Mouse (Mus musculus): Measurements from ENCODE around the gene Bptf. TPM values are rescaled to one million over a fixed set of nuclear protein-coding genes. Genes with fewer than 3 reads are reported as not detected.

The Bptf gene
- polyA plus RNA-seq, 2 experiments, result 38.4 to 49.1 TPM

DNA sequence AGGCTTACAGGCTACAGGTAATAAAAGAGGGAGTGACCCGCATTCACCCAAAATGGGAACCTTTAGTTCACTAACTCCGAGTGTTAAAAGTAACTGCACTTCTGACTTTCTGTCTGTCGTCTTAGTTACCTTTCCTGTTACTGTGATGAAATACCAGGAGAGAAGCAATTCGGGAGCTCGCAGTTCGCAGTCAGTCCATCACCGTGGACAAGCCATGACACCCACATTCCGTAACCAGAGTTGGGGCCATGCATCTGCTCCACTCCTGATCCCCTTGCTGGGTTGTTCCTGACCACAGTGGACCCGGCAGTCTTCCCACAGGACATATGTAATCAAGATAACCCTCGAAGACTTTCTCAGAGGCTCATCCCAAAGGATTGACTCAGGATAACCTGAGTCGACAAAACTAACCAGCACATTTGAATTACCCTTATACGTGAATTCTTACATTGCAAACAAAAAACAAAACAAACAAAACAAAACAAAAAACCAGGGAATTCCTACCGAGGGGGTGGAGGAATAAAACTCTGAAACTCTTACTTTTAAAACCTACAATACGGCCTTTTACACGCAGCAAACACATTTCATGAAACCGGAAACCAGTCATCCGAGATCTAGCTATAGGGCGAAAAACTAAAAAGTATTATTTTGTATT lies 120.1 kb downstream of the Bptf start:
- WGBS, result 24% methylated on average over 18 of the region's 18 CpGs
- Histone ChIP-seq H3K27me3 (ENCODE audit: control insufficient read depth, insufficient read depth, low read length) (no peaks in the 10 kb centered on the region), H3K4me1 (ENCODE audit: control insufficient read depth, insufficient read depth, low read length) (peaks cover 7% of the 10 kb centered on the region), H3K36me3 (ENCODE audit: control insufficient read depth, insufficient read depth, low read length) (no peaks in the 10 kb centered on the region), H3K27ac (replicated peaks; ENCODE audit: low read depth, low read length) (peak overlapping the region; percentile 86), H3K9ac (ENCODE audit: low read depth, low read length, severe bottlenecking) (peak overlapping the region; percentile 55), H3K4me2 (replicated peaks; ENCODE audit: low read depth, low read length, severe bottlenecking) (peak overlapping the region; percentile 56), H3K9me3 (ENCODE audit: control insufficient read depth, low read length) (no peaks in the 10 kb centered on the region), H3K4me3 (replicated peaks; ENCODE audit: low read length) (peak overlapping the region; percentile 47)
- TF ChIP-seq POLR2A (IDR thresholded peaks at IDR 0.05; ENCODE audit: borderline replicate concordance, extremely low read depth, insufficient read depth, insufficient read length), result no peak
- ATAC-seq (ENCODE audit: low FRiP score, low read depth), result no peak
- DNase-seq (ENCODE audit: low spot score), result no peak

GRCm38 (mm10) chr11:107011171-107011570 lies 120.8 kb downstream of the Bptf start:
- DNase-seq (ENCODE audit: low spot score) (no peak), ATAC-seq (ENCODE audit: low FRiP score, low read depth) (no peak)
- Histone ChIP-seq H3K27ac (replicated peaks; ENCODE audit: low read depth, low read length) (no peak overlapping the region), H3K4me3 (replicated peaks; ENCODE audit: low read length) (0 out of 2 replicates have a peak overlapping the region, but pooled peaks have one; percentile 47), H3K9me3 (ENCODE audit: control insufficient read depth, low read length) (no peaks in the 10 kb centered on the region), H3K4me2 (replicated peaks; ENCODE audit: low read depth, low read length, severe bottlenecking) (peak overlapping the region; percentile 56; the same call in 1 of the 2 replicates), H3K9ac (ENCODE audit: low read depth, low read length, severe bottlenecking) (0 out of 2 replicates have a peak overlapping the region, but pooled peaks have one; percentile 55), H3K4me1 (ENCODE audit: control insufficient read depth, insufficient read depth, low read length) (peaks cover 7% of the 10 kb centered on the region), H3K36me3 (ENCODE audit: control insufficient read depth, insufficient read depth, low read length) (no peaks in the 10 kb centered on the region), H3K27me3 (ENCODE audit: control insufficient read depth, insufficient read depth, low read length) (no peaks in the 10 kb centered on the region)
- 70% methylated on average over 7 of the region's 7 CpGs for WGBS
- TF ChIP-seq POLR2A (IDR thresholded peaks at IDR 0.05; ENCODE audit: borderline replicate concordance, extremely low read depth, insufficient read depth, insufficient read length), result no peak

- no peaks in the 10 kb centered on the region for H3K36me3 ChIP-seq (ENCODE audit: control insufficient read depth, insufficient read depth, low read length)
Observed at GRCm38 (mm10) chr11:107010447-107010846, 121.5 kb downstream of the Bptf start.

DNA sequence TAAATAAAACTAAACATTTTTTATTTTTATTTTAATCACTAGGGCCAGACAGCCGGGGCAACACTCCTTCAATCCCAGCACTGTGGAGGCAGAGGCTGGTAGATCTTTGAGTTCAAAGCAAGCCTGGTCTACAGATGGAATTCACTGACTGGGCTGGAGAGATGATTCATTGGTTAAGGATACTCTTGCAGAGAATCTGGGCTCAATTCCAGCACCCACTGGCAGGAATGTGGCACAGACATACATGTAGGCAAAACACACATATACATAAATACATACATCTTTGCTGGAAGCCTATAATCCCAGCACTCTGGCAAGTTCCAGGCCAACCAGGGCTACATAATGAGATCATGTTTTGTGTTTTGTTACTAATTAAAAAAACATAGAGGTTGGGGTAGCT lies 126.4 kb downstream of the Bptf start:
- H3K27me3 ChIP-seq (ENCODE audit: control insufficient read depth, insufficient read depth, low read length), result no peaks in the 10 kb centered on the region
- H3K9ac ChIP-seq (ENCODE audit: low read depth, low read length, severe bottlenecking), result no peak overlapping the region
- WGBS, result 88% methylated on average over 1 of the region's 1 CpGs
- no peaks in the 10 kb centered on the region for H3K36me3 ChIP-seq (ENCODE audit: control insufficient read depth, insufficient read depth, low read length)
- H3K27ac ChIP-seq (replicated peaks; ENCODE audit: low read depth, low read length), result no peak overlapping the region
- no peak for TF ChIP-seq POLR2A (IDR thresholded peaks at IDR 0.05; ENCODE audit: borderline replicate concordance, extremely low read depth, insufficient read depth, insufficient read length)
- H3K4me2 ChIP-seq (replicated peaks; ENCODE audit: low read depth, low read length, severe bottlenecking), result no peak overlapping the region
- H3K4me1 ChIP-seq (ENCODE audit: control insufficient read depth, insufficient read depth, low read length), result no peaks in the 10 kb centered on the region
- H3K9me3 ChIP-seq (ENCODE audit: control insufficient read depth, low read length), result no peaks in the 10 kb centered on the region
- ATAC-seq (ENCODE audit: low FRiP score, low read depth), result no peak
- H3K4me3 ChIP-seq (replicated peaks; ENCODE audit: low read length), result no peak overlapping the region
- no peak for DNase-seq (ENCODE audit: low spot score)

More at GRCm38 (mm10) chr11:107010447-107010846, 121.5 kb downstream of the Bptf start:
- no peak for TF ChIP-seq POLR2A (IDR thresholded peaks at IDR 0.05; ENCODE audit: borderline replicate concordance, extremely low read depth, insufficient read depth, insufficient read length)
- no peaks in the 10 kb centered on the region for H3K27me3 ChIP-seq (ENCODE audit: control insufficient read depth, insufficient read depth, low read length)
- H3K4me3 ChIP-seq (replicated peaks; ENCODE audit: low read length), result no peak overlapping the region
- no peak overlapping the region for H3K27ac ChIP-seq (replicated peaks; ENCODE audit: low read depth, low read length)
- no peak for DNase-seq (ENCODE audit: low spot score)
- H3K4me2 ChIP-seq (replicated peaks; ENCODE audit: low read depth, low read length, severe bottlenecking), result no peak overlapping the region
- no peak overlapping the region for H3K9ac ChIP-seq (ENCODE audit: low read depth, low read length, severe bottlenecking)
- H3K9me3 ChIP-seq (ENCODE audit: control insufficient read depth, low read length), result no peaks in the 10 kb centered on the region
- 94% methylated on average over 3 of the region's 3 CpGs for WGBS
- H3K4me1 ChIP-seq (ENCODE audit: control insufficient read depth, insufficient read depth, low read length), result peaks cover 7% of the 10 kb centered on the region
- ATAC-seq (ENCODE audit: low FRiP score, low read depth), result no peak

DNA sequence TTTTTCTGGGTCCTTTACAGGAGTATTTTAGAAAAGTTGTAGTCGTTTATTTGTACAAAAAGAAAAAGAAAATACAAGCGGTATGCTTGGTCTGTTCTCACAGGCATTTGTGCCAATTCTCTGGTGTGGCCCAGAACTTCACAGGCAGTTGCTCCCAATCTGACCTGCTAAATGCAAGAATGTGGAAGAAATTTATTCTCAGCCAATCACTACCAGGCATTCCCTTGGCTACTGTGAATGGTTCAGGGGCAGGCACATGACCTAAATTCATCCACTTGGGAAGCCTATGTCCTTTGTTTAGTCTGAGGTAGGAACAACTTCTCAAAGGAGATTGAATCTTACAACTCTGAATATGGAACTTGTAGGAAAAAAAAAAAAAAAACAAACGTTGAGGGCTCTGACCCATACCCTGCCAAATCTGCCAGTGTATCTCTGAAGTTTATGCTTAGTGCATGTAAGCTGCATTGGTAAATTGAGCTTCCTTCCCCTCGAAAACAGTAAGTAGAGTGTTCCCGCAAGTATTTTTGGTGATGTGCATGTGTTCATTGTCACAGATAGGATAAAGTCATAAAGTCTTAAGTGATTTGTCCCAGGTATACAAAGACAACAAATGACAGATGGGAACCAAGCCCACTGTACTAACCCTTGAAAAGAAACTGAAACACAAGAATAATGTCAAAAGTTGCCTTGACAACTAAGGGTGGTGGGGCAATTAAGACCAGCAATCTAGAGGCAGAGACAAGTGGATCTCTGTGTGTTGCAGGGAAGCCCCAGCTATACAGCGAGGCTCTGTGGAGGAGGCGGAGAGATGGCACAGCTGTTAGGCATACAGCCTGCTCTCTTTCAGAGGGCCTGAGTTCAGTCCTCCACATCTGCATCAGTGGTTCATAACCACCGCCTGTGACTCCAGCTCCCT lies 129.9 kb downstream of the Bptf start:
- no peak for ATAC-seq (ENCODE audit: low FRiP score, low read depth)
- TF ChIP-seq POLR2A (IDR thresholded peaks at IDR 0.05; ENCODE audit: borderline replicate concordance, extremely low read depth, insufficient read depth, insufficient read length), result no peak

More for the DNA sequence above, 129.9 kb downstream of the Bptf start:
- H3K9me3 ChIP-seq (ENCODE audit: control insufficient read depth, low read length), result no peaks in the 10 kb centered on the region
- 51% methylated on average over 7 of the region's 8 CpGs for WGBS
- H3K4me2 ChIP-seq (replicated peaks; ENCODE audit: low read depth, low read length, severe bottlenecking), result no peak overlapping the region
- no peaks in the 10 kb centered on the region for H3K4me1 ChIP-seq (ENCODE audit: control insufficient read depth, insufficient read depth, low read length)
- no peak overlapping the region for H3K4me3 ChIP-seq (replicated peaks; ENCODE audit: low read length)
- no peaks in the 10 kb centered on the region for H3K27me3 ChIP-seq (ENCODE audit: control insufficient read depth, insufficient read depth, low read length)
- peaks cover under 1% of the 10 kb centered on the region; the same call in 1 of the 2 replicates for H3K36me3 ChIP-seq (ENCODE audit: control insufficient read depth, insufficient read depth, low read length)
- H3K27ac ChIP-seq (replicated peaks; ENCODE audit: low read depth, low read length), result no peak overlapping the region
- no peak for DNase-seq (ENCODE audit: low spot score)
- no peak overlapping the region for H3K9ac ChIP-seq (ENCODE audit: low read depth, low read length, severe bottlenecking)
